25 mouse cellular contexts compared by ENCODE assay signal in the genomic region with DNA sequence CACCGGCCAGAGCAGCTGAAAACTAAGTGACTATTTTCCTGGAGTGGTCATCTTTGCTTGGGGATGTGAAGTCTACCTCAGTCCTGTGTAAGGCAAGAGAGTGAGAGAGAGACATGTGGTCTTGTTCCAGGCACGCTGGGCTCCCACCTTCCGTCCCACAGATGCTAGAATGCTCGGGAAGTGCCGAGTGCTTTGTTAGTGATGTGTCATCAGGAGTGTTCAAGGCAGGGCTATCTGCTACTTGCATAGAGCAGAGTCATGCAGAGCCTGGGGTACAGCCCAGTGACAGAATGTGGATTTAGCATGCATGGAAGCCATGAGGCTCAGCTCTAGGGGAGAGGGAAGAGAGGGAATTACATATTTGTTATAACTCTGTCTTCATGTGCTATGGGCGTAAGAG. TPM values are rescaled to one million over a fixed set of nuclear protein-coding genes. Genes with fewer than 3 reads are reported as not detected.
DNase-seq lines count a peak whose midpoint lies in the region; ATAC-seq and TF ChIP-seq lines count a peak whose summit lies in the region.
"Had no signal": no experiment of that assay in that cellular context is flagged by ENCODE, and none has a peak within 500 bp of the region (broad histone marks: within the 10 kb centered on the region; RNA-seq: fewer than 3 reads in every experiment).

No protein-coding gene starts in this region.

- WGBS in liver, postnatal 0 days (ENCODE audit: insufficient replicate concordance): 73% methylated on average over 6 of the region's 6 CpGs
- WGBS in stomach, embryonic 16.5 days: 80% methylated on average over 6 of the region's 6 CpGs
- WGBS in forebrain, embryonic 11.5 days: 88% methylated on average over 6 of the region's 6 CpGs

- H3K36me3 ChIP-seq in liver, postnatal 0 days (replicated peaks; ENCODE audit: insufficient read depth, low read length): peaks cover 45% of the 10 kb centered on the region
- H3K36me3 ChIP-seq in ES-E14 (ENCODE audit: control insufficient read depth, insufficient read depth, low read length, poor library complexity, severe bottlenecking): peaks cover 56% of the 10 kb centered on the region
- peaks cover 22% of the 10 kb centered on the region for H3K36me3 ChIP-seq in stomach, embryonic 16.5 days (ENCODE audit: control insufficient read depth, insufficient read depth, low read length)
- H3K36me3 ChIP-seq in forebrain, embryonic 11.5 days (ENCODE audit: control insufficient read depth, insufficient read depth, low read length): no peaks in the 10 kb centered on the region; the same call in 1 of the 2 replicates

- peak; percentile 10 for DNase-seq in liver, postnatal 0 days
- no peak for DNase-seq in liver
- DNase-seq in ES-E14 (ENCODE audit: low read depth, low spot score): no peak
- no peak for DNase-seq in forebrain, embryonic 11.5 days (ENCODE audit: low spot score)
- DNase-seq in adrenal gland, postnatal 4 days (ENCODE audit: low spot score in 2 of 2): no peak
- DNase-seq: B cell, adult 2 months; cerebellum, adult 9-10 months; forebrain, postnatal 0 days; heart, postnatal 4 days; kidney, adult 2 months; lung, postnatal 10 days had no signal

- H3K4me2 ChIP-seq in liver, postnatal 0 days (ENCODE audit: low read depth, low read length): no peak overlapping the region
- H3K4me2 ChIP-seq in stomach, embryonic 16.5 days (ENCODE audit: low read depth, low read length): no peak overlapping the region
- no peak overlapping the region for H3K4me2 ChIP-seq in forebrain, embryonic 11.5 days (ENCODE audit: low read depth, low read length, severe bottlenecking)
- H3K4me2 ChIP-seq: heart, embryonic 15.5 days; hindbrain, embryonic 14.5 days had no signal

- H3K27ac ChIP-seq in liver, postnatal 0 days (ENCODE audit: low read depth): no peak overlapping the region
- H3K27ac ChIP-seq in ES-E14 (ENCODE audit: insufficient read depth, low read depth, low read length, poor library complexity, severe bottlenecking): peak overlapping the region; percentile 50; the same call in 1 of the 2 replicates
- peak overlapping the region; percentile 100 for H3K27ac ChIP-seq in bone marrow macrophage, adult 2 months (ENCODE audit: insufficient read depth, low read depth, low read length)
- H3K27ac ChIP-seq in stomach, embryonic 16.5 days (ENCODE audit: low read length): peak overlapping the region; percentile 58; the same call in 1 of the 2 replicates
- no peak overlapping the region for H3K27ac ChIP-seq in forebrain, embryonic 11.5 days (ENCODE audit: low read depth, low read length)
- H3K27ac ChIP-seq: forebrain, embryonic 10.5 days; heart, embryonic 15.5 days; hindbrain, embryonic 14.5 days; limb, embryonic 10.5 days had no signal

- in situ Hi-C loops in ES-E14 (cut with MboI; ENCODE audit: low sequenced_read_pairs in 2 of 2, unreplicated experiment in 2 of 2): no loop called here

- no peak for TF ChIP-seq EP300 in liver, postnatal 0 days (IDR thresholded peaks at IDR 0.05; ENCODE audit: low read depth)

- no peak overlapping the region for H3K9ac ChIP-seq in liver, postnatal 0 days (replicated peaks)
- no peak overlapping the region for H3K9ac ChIP-seq in ES-E14 (ENCODE audit: insufficient read depth, low read depth, low read length, poor library complexity, severe bottlenecking)
- H3K9ac ChIP-seq in stomach, embryonic 16.5 days (ENCODE audit: low read length): no peak overlapping the region
- no peak overlapping the region for H3K9ac ChIP-seq in forebrain, embryonic 11.5 days (ENCODE audit: low read length)
- H3K9ac ChIP-seq: forebrain, postnatal 0 days; heart, embryonic 15.5 days; hindbrain, embryonic 14.5 days had no signal

- no peaks in the 10 kb centered on the region for H3K9me3 ChIP-seq in liver, postnatal 0 days (ENCODE audit: low read length)
- H3K9me3 ChIP-seq in ES-E14 (ENCODE audit: control insufficient read depth, insufficient read depth, low read depth, low read length): no peaks in the 10 kb centered on the region
- H3K9me3 ChIP-seq in stomach, embryonic 16.5 days (replicated peaks; ENCODE audit: control insufficient read depth, low read length): no peaks in the 10 kb centered on the region
- no peaks in the 10 kb centered on the region for H3K9me3 ChIP-seq in forebrain, embryonic 11.5 days (ENCODE audit: control insufficient read depth, low read length)
- H3K9me3 ChIP-seq: forebrain, embryonic 10.5 days; heart, embryonic 15.5 days; limb, embryonic 10.5 days had no signal

- TF ChIP-seq CTCF in liver, postnatal 0 days (IDR thresholded peaks at IDR 0.05; ENCODE audit: low read depth): no peak
- no peak for TF ChIP-seq CTCF in bone marrow macrophage, adult 2 months (IDR thresholded peaks at IDR 0.05; ENCODE audit: low read depth, low read length)

- no peak overlapping the region for H3K4me3 ChIP-seq in liver, postnatal 0 days (ENCODE audit: low read depth, low read length)
- H3K4me3 ChIP-seq in ES-E14 (ENCODE audit: insufficient read depth in 1 of 2, low read depth in 1 of 2, low read length in 2 of 2, poor library complexity in 1 of 2, severe bottlenecking in 1 of 2): no peak overlapping the region
- no peak overlapping the region for H3K4me3 ChIP-seq in bone marrow macrophage, adult 2 months (ENCODE audit: insufficient read depth, low read length)
- H3K4me3 ChIP-seq in stomach, embryonic 16.5 days (replicated peaks; ENCODE audit: low read length): no peak overlapping the region
- no peak overlapping the region for H3K4me3 ChIP-seq in forebrain, embryonic 11.5 days (ENCODE audit: low read depth, low read length)
- H3K4me3 ChIP-seq: forebrain, embryonic 10.5 days; heart, embryonic 15.5 days; limb, embryonic 10.5 days had no signal

- no peak for ATAC-seq in liver, postnatal 0 days
- ATAC-seq in stomach, embryonic 16.5 days (ENCODE audit: insufficient read depth, low FRiP score): no peak
- ATAC-seq in forebrain, embryonic 11.5 days (replicated peaks; ENCODE audit: low FRiP score): no peak
- ATAC-seq: forebrain, postnatal 0 days; midbrain, embryonic 16.5 days had no signal

- no peaks in the 10 kb centered on the region for H3K27me3 ChIP-seq in liver, postnatal 0 days (ENCODE audit: insufficient read depth, low read length)
- H3K27me3 ChIP-seq in stomach, embryonic 16.5 days (ENCODE audit: control insufficient read depth, insufficient read depth, low read length): no peaks in the 10 kb centered on the region
- no peaks in the 10 kb centered on the region for H3K27me3 ChIP-seq in forebrain, embryonic 11.5 days (ENCODE audit: control insufficient read depth, insufficient read depth, low read length)
- H3K27me3 ChIP-seq: CH12.LX; heart, embryonic 15.5 days had no signal

- no peak for TF ChIP-seq POLR2A in bone marrow macrophage, adult 2 months (IDR thresholded peaks at IDR 0.05; ENCODE audit: borderline replicate concordance, low read depth, low read length)

- H3K4me1 ChIP-seq in liver, postnatal 0 days (ENCODE audit: insufficient read depth): peaks cover 27% of the 10 kb centered on the region
- peaks cover 6 to 41% of the 10 kb centered on the region in 2 experiments; a peak in 3 of 4 replicates for H3K4me1 ChIP-seq in ES-E14 (ENCODE audit: control insufficient read depth in 2 of 2, insufficient read depth in 2 of 2, low read length in 2 of 2, poor library complexity in 1 of 2)
- H3K4me1 ChIP-seq in bone marrow macrophage, adult 2 months (ENCODE audit: control insufficient read depth, insufficient read depth, low read length): peaks cover 84% of the 10 kb centered on the region
- peaks cover 13% of the 10 kb centered on the region; the same call in 1 of the 2 replicates for H3K4me1 ChIP-seq in stomach, embryonic 16.5 days (ENCODE audit: control insufficient read depth, insufficient read depth, low read length)
- H3K4me1 ChIP-seq in forebrain, embryonic 11.5 days (replicated peaks; ENCODE audit: control insufficient read depth, insufficient read depth, low read length): no peaks in the 10 kb centered on the region

RNA-seq across cellular contexts. Expression of a gene that starts 12.9 kb away (rescaled TPM):
- 0.25 and 0.28 TPM in 2 replicates for polyA plus RNA-seq in liver, postnatal 0 days (2015; fragmentation: Nextera tagmentation; extraction: Ambion mirVana)
- 3.0 and 4.1 TPM in 2 replicates for total RNA-seq in ES-E14 (2012; rRNA removed)
- polyA plus RNA-seq in bone marrow macrophage, adult 2 months (2012; ENCODE audit: insufficient read depth, insufficient read length, missing spikeins): 1.8 and 2.4 TPM in 2 replicates
- 3.7 and 3.8 TPM in 2 replicates for polyA plus RNA-seq in stomach, embryonic 16.5 days (2015; fragmentation: Nextera tagmentation; extraction: Ambion mirVana)
- 13.3 and 17.7 TPM in 2 replicates for polyA plus RNA-seq in forebrain, embryonic 11.5 days (2014; fragmentation: Nextera tagmentation; extraction: Ambion mirVana)
- 1 to 10 TPM; 6.6 to 6.7 TPM for total RNA-seq in adrenal gland, postnatal 4 days (2021)

RNA-seq across cellular contexts. Expression of a gene that starts 28.9 kb away (rescaled TPM):
- 30.0 and 32.2 TPM in 2 replicates for polyA plus RNA-seq in liver, postnatal 0 days (2015; fragmentation: Nextera tagmentation; extraction: Ambion mirVana)
- total RNA-seq in ES-E14 (2012; rRNA removed): 108 and 147 TPM in 2 replicates
- polyA plus RNA-seq in bone marrow macrophage, adult 2 months (2012; ENCODE audit: insufficient read depth, insufficient read length, missing spikeins): 194 and 201 TPM in 2 replicates
- 130 and 143 TPM in 2 replicates for polyA plus RNA-seq in stomach, embryonic 16.5 days (2015; fragmentation: Nextera tagmentation; extraction: Ambion mirVana)
- 77.6 and 77.8 TPM in 2 replicates for polyA plus RNA-seq in forebrain, embryonic 11.5 days (2014; fragmentation: Nextera tagmentation; extraction: Ambion mirVana)
- total RNA-seq in adrenal gland, postnatal 4 days (2021): 100 to 1,000 TPM; 184 to 192 TPM

RNA-seq across cellular contexts. Expression of a gene that starts 45.4 kb away (rescaled TPM):
- 409 and 433 TPM in 2 replicates for polyA plus RNA-seq in liver, postnatal 0 days (2015; fragmentation: Nextera tagmentation; extraction: Ambion mirVana)
- 1,213 and 1,430 TPM in 2 replicates for total RNA-seq in ES-E14 (2012; rRNA removed)
- polyA plus RNA-seq in bone marrow macrophage, adult 2 months (2012; ENCODE audit: insufficient read depth, insufficient read length, missing spikeins): 854 and 1,184 TPM in 2 replicates
- 439 and 586 TPM in 2 replicates for polyA plus RNA-seq in stomach, embryonic 16.5 days (2015; fragmentation: Nextera tagmentation; extraction: Ambion mirVana)
- 400 and 454 TPM in 2 replicates for polyA plus RNA-seq in forebrain, embryonic 11.5 days (2014; fragmentation: Nextera tagmentation; extraction: Ambion mirVana)
- total RNA-seq in adrenal gland, postnatal 4 days (2021): 1,000 to 10,000 TPM; 1,280 to 1,304 TPM

RNA-seq across cellular contexts. Expression of a gene that starts 51.9 kb away (rescaled TPM):
- not detected in 2 replicates for polyA plus RNA-seq in liver, postnatal 0 days (2015; fragmentation: Nextera tagmentation; extraction: Ambion mirVana)
- total RNA-seq in ES-E14 (2012; rRNA removed): 2.3 TPM in 2 replicates
- not detected in 2 replicates for polyA plus RNA-seq in bone marrow macrophage, adult 2 months (2012; ENCODE audit: insufficient read depth, insufficient read length, missing spikeins)
- not detected in 2 replicates for polyA plus RNA-seq in stomach, embryonic 16.5 days (2015; fragmentation: Nextera tagmentation; extraction: Ambion mirVana)
- 0.44 TPM in 1 of 2 replicates, not detected in the other for polyA plus RNA-seq in forebrain, embryonic 11.5 days (2014; fragmentation: Nextera tagmentation; extraction: Ambion mirVana)
- total RNA-seq in adrenal gland, postnatal 4 days (2021): under 1 TPM in 1 of 2 experiments, not detected in 1; 0.87 TPM
- total RNA-seq: common myeloid progenitor, adult 5-6 weeks; forebrain, postnatal 0 days; gastrocnemius, adult 18-20 months; gastrocnemius, postnatal 4 days; liver, adult 2 months had no signal
- polyA plus RNA-seq: kidney, adult 2 months; liver, adult 2 months; liver, embryonic 16.5 days; small intestine, adult 2 months had no signal

RNA-seq across cellular contexts. Expression of a gene that starts 56.3 kb away (rescaled TPM):
- polyA plus RNA-seq in liver, postnatal 0 days (2015; fragmentation: Nextera tagmentation; extraction: Ambion mirVana): 0.26 and 0.27 TPM in 2 replicates
- total RNA-seq in ES-E14 (2012; rRNA removed): 2.2 and 4.1 TPM in 2 replicates
- polyA plus RNA-seq in bone marrow macrophage, adult 2 months (2012; ENCODE audit: insufficient read depth, insufficient read length, missing spikeins): 0.67 and 1.5 TPM in 2 replicates
- polyA plus RNA-seq in stomach, embryonic 16.5 days (2015; fragmentation: Nextera tagmentation; extraction: Ambion mirVana): 0.35 and 0.74 TPM in 2 replicates
- polyA plus RNA-seq in forebrain, embryonic 11.5 days (2014; fragmentation: Nextera tagmentation; extraction: Ambion mirVana): 0.40 and 0.83 TPM in 2 replicates
- 1 to 10 TPM; 1.2 to 1.8 TPM for total RNA-seq in adrenal gland, postnatal 4 days (2021)
- polyA plus RNA-seq: small intestine, adult 2 months had no signal

Comparison
In these comparisons a context has a peak if more than half of its experiments do, and no peak if none do; other contexts are left out.
1. H3K27ac ChIP-seq: peak in ES-E14 (single experiment), bone marrow macrophage, adult 2 months (single experiment) and stomach, embryonic 16.5 days (single experiment); none in liver, postnatal 0 days (single experiment) and forebrain, embryonic 11.5 days (single experiment).